Mouse (Mus musculus): ENCODE results near the gene Map7d1.

Map7d1 gene

DNA sequence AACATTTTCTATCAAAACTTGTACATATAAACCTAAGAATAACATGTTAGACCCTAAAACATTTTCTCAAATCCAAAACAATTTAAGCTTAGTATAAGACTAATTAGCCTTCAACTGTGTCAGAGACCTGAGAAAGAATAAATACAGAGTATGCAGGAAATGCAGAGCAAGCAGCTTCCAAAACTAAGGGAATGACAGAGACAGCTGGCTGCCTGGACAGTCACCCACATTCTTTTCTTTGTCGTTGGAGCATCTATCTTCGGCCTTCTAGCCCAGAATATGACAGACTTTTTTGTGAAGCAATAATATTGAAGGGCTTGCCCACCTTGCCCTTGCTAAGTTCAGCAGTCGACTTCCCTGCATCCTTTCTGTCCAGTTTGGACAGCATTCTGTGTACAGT is 13.1 kb upstream of the Map7d1 start:
- no peak for DNase-seq (ENCODE audit: extremely low read depth, low read depth)

GRCm38 (mm10) chr4:126262119-126262807 is 6.1 kb upstream of the Map7d1 start, which contains the start of gene Trappc3:
TSS of gene Trappc3 (plus strand) at chr4:126262325.
- peak; percentile 96 for DNase-seq (ENCODE audit: extremely low read depth, low read depth)

DNA sequence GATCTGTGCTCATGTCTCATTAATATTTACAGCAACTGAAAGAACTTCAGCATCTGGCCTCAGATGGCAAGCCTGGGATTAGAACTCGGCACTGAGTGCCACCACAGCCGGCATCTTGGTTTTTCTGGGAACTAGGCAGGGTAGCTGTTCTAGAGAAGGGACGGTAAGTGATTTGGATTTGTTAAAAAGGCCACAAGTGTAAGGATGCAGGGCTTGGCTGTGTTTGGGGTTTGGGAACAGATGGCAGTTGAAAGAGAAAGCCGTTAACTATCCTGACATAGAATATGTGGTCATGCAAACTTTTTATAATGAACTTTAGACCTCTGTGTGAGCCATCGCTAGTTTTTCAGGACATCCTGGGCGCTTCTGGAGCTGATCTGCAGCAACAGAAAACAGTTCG is 5.5 kb upstream of the Map7d1 start:
- no peak for DNase-seq (ENCODE audit: extremely low read depth, low read depth)

DNA sequence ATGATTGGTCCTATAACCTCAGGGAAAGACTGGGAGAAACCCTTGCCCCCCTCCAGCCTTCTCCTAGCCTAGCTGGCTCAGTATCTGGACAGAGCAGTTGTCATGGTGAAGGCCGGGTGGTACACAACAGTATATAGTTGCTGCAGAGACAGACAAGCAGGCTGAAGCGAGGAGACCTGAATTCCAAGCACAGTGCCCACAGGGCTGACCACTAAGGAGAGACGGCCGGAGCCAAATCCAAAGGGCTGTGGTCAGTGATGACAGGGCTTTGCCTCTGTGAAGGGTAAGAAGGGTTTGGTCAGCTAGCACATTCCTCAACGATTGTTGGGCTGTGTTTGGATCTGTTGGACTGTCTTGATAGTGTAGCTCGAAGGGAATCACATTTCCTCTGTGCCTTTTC is 5.1 kb upstream of the Map7d1 start:
- DNase-seq (ENCODE audit: extremely low read depth, low read depth): no peak

DNA sequence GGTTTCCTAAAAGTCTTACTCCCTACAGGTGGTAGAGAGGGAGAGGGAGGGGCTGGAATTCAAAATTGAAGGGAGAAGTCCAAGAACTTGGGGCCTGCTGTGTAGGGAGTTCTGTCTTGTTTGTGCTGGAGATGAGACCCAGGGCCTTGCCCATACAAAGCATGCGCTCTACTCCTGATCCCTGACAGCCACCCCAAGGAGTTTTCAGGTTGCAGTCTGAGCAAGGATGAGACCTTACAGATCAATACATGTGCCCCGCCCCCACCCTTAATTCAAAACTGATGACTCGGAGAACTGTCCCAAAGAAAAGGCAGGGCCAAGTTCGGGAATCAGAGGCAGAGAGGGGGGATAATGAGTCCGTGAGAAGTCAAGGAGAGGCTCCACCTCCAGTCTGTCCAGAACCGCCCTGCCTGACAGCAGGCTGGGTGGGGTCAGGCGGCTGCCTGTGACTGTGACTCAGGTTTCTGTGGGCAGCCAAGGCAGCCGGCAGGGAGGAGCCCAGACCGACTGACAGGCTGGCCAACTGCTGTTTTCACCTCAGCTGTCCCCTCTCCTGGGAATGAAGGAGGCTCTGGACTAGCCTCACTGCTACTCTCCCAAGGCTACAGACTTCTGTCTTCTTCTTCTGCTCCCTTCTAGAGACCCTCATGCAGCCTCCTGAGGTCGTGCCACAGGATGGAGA is 4.5 kb upstream of the Map7d1 start:
- DNase-seq (ENCODE audit: extremely low read depth, low read depth): peak; percentile 49

DNA sequence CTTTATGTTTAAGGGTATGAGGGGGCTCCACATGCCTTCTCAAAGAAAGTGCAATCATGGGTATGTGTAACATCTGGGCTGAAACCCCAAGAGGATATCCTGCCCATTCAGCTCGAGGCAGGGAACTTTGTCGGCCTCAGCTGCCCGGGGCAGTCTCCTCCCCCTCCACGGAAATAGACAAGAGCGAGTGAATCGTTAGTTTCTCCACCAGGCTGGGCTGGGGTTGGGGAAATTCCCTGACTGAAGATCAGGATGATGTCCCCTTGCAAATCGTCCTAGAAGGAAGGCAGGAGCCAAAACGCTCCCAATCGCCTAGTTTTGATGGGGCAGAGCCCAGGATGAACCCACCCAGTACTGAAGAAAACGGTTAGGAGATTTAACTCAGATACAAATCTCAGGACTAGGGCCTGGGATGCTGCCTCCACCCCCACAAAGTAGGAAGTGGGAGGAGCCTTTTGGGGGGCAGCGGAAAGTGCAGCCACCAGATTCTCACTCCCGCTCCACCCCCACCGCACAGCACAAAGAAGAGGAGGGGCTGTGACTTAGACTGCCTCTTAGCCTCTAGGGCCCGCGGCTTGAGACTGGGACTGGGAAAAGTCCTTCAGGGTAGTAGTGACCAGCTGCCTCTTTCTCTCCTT is 3.5 kb upstream of the Map7d1 start:
- peak; percentile 46 for DNase-seq (ENCODE audit: extremely low read depth, low read depth)

DNA sequence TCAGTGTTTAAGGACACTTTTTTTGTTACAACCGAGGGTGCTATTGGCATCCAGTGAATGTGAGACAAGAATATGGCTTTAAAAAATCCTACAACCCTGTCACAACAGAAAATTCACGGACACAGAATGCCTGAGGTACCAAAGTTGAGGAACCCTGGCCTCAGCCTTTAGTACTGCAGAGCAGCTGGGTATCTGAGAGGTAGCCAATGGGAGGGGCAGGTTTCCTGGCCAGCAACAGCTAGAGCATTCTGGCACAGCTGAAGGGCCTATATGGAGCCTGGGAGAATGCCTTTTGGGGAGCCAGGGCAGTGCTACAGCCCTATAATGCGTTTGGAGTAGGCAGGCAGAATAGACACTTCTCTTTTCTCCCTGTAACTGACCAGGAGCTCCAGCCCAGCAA is 2.9 kb upstream of the Map7d1 start:
- no peak for DNase-seq (ENCODE audit: extremely low read depth, low read depth)

- no peak for DNase-seq (ENCODE audit: extremely low read depth, low read depth)
These were observed 1.1 kb upstream of the Map7d1 start for GRCm38 (mm10) chr4:126256967-126257881.

DNA sequence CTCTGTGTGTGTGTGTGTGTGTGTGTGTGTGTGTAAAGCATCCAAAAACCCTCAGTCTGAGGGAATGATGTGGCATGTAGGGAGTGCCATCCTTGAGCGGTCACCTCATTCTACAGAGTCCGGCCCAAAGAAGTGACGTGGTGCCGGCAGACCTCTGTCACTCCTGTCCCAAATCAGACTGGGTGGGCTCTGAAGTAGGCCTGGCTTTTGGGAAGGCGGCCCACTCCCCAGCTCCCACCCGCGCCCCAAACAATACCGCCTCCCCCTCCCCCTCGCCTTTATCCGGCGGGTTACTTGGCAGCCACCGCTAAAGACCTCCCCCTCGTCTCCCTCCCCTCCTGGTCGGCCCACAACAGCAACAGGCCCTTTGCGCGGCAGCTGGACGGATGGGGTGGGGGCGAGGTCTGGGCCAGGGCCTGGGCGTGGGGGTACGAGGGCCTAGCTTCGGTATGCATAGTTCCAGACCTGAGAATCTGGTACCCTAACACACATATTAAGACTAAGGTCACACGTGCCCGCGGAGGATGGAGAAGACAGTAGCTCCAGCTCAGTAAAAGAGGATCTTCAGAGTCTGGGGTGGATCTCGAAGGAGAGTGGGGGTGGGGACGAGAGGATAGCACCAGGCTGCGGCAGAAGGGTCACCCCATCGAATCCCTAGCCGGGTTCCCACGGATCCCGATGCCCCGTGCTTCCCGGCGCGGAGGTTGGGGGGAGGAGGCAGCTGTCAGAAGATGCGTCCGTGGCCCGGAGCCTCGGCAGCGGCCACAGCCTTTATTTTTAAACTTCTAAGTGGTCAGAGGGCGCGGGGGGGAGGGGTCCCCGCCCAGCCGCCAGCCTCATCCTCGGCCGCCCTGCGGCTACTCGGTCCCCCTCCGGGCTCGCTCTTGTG is 786 bp downstream of the Map7d1 start:
- DNase-seq (ENCODE audit: extremely low read depth, low read depth): peak; percentile 33

GRCm38 (mm10) chr4:126254315-126255112 is 1.6 kb downstream of the Map7d1 start:
- DNase-seq (ENCODE audit: extremely low read depth, low read depth): no peak

DNA sequence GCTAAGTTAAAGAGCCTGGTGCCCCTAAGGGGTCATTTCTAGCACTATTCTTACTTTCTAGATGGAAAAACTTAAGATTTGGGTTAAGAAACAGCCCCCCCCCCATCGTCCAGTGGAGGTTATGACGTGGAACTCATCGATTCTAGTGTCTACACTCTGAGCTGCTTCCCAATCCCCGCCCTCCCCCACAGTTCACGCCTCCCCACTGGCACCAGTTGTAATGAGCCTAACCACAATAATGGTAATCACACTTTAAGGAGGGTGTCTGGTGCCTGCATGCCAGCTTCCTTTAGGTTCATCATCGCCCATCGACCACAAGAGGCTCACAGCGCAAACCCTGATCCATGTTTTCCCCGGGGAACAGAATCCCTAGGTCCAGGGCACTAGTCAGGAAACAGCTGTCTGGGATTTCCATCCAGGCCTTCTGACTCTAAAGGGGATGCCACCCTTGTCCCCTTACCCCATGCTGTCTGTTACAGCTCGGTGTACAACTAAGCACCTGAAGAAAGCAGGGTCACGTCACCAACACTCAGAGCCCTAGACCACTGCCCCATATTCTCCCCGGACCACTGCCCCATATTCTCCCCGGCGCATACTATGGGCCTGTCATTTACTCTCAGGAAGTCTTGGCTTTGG is 2.4 kb downstream of the Map7d1 start:
- no peak for DNase-seq (ENCODE audit: extremely low read depth, low read depth)

- DNase-seq (ENCODE audit: extremely low read depth, low read depth): no peak
These were observed 3.5 kb downstream of the Map7d1 start for GRCm38 (mm10) chr4:126252411-126253237.

DNA sequence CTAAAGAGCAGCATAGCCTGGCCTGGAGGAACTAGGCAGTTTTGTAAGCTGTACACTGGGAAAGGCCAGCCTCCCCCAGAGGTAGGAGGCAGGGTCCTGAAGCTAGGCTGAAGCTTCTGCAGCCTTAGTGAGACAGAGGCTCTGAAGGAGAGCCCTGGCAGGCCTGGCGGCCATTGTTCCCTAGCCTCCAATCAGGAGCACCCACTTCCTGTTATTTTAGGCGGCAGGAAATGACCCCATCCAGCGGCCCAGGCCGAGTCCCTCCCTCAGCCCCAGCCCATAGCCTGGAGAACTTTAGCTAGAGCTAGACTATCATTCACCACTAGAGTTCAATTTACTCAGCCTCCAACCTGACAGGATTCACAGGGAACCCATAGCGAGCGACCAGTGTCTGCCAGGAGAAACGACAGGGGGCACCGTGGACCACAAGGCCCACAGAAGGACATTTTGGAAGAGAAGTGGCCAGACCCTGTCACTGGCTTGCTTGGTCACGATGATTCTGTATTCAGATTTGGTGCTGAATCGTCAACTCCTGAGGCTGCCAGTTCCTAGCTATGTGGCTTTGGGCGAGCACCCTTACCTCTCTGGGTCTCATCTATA is 4.4 kb downstream of the Map7d1 start:
- no peak for DNase-seq (ENCODE audit: extremely low read depth, low read depth)

- no peak for DNase-seq (ENCODE audit: extremely low read depth, low read depth)
These were observed 5.5 kb downstream of the Map7d1 start for GRCm38 (mm10) chr4:126250659-126251058.

DNA sequence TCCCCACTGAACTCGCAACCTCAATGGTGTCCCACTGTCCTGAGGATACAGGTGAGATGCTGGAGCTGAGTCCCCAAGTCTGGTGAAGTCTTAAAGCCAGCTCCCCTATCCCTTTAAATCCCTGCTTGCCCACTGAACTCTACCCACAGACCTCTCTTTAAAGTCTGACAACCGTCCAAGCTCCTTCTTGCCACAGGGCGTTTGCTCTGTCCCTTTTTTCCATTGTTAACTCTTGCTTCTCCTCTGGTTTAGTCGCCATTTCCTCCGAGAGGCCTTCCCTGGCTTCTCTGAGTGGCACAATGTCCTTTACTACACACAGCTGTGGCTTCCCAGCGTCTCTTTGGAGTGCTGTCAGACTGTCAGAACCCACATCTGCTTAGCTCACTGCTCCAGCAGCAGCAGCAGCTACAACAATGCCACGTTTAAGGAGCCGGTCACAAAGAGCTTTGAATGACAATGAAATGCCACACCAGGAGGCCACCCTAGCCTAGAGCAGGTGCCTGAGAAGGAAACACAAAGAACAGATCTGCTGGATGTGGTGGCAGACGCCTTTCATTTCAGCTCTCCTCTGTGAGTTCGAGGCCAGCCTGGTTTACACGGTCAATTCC is 7.8 kb downstream of the Map7d1 start:
- no peak for DNase-seq (ENCODE audit: extremely low read depth, low read depth)

GRCm38 (mm10) chr4:126246202-126246889 is 9.8 kb downstream of the Map7d1 start:
- no peak for DNase-seq (ENCODE audit: extremely low read depth, low read depth)

DNA sequence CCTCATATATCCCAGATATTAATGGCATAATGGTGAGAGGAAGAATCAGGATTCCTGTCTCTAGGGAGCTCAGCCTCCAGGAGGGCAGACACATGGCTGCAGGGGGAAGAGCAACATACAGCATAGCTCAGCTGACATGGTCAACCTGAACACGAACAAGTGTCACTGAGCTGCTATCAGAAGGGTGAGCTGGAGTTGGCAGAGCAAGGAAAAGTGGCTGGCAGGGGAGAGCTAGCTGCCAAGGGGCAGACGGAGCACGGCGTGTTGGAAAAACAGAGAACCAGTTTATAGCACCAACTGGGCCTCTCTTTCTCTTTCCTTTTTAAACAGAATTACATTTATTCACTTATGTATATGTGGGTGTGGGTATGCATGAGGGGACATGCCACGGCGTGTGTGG is 13.6 kb downstream of the Map7d1 start:
- no peak for DNase-seq (ENCODE audit: extremely low read depth, low read depth)
